Mouse (Mus musculus): ENCODE data around the gene Chrnd.
A peak's percentile ranks its signal among the peaks of the same experiment; 100 is the strongest.

The Chrnd gene

GRCm38 (mm10) chr1:87183998-87184750 is 6.2 kb upstream of the Chrnd start:
- no peak for DNase-seq (ENCODE audit: low read depth, low spot score)

GRCm38 (mm10) chr1:87184751-87185139 is 5.7 kb upstream of the Chrnd start:
- peak; percentile 76 for DNase-seq (ENCODE audit: low read depth, low spot score)

GRCm38 (mm10) chr1:87185526-87185925 is 4.9 kb upstream of the Chrnd start:
- no peak for DNase-seq (ENCODE audit: low read depth, low spot score)

GRCm38 (mm10) chr1:87186261-87187036 is 4.0 kb upstream of the Chrnd start:
- DNase-seq (ENCODE audit: low read depth, low spot score): no peak

- DNase-seq (ENCODE audit: low read depth, low spot score): peak; percentile 88
Measured at GRCm38 (mm10) chr1:87187037-87187355, 3.4 kb upstream of the Chrnd start.

GRCm38 (mm10) chr1:87197296-87197695 is 6.9 kb downstream of the Chrnd start:
- DNase-seq (ENCODE audit: low read depth, low spot score): no peak

GRCm38 (mm10) chr1:87198119-87199065 is 8.0 kb downstream of the Chrnd start:
- DNase-seq (ENCODE audit: low read depth, low spot score): no peak

GRCm38 (mm10) chr1:87200811-87201210 is 10.4 kb downstream of the Chrnd start:
- DNase-seq (ENCODE audit: low read depth, low spot score): no peak

GRCm38 (mm10) chr1:87201848-87202247 is 11.4 kb downstream of the Chrnd start:
- DNase-seq (ENCODE audit: low read depth, low spot score): no peak

- no peak for DNase-seq (ENCODE audit: low read depth, low spot score)
Measured at GRCm38 (mm10) chr1:87203779-87204178, 13.4 kb downstream of the Chrnd start.

- DNase-seq (ENCODE audit: low read depth, low spot score): no peak
Measured at GRCm38 (mm10) chr1:87204465-87204864, 14.1 kb downstream of the Chrnd start, which contains the start of gene Chrng. TSS of gene Chrng (plus strand) at chr1:87204657.

GRCm38 (mm10) chr1:87205038-87205437 is 14.6 kb downstream of the Chrnd start:
- no peak for DNase-seq (ENCODE audit: low read depth, low spot score)

GRCm38 (mm10) chr1:87205502-87205901 is 15.1 kb downstream of the Chrnd start:
- DNase-seq (ENCODE audit: low read depth, low spot score): peak; percentile 32

GRCm38 (mm10) chr1:87206339-87206738 is 15.9 kb downstream of the Chrnd start:
- no peak for DNase-seq (ENCODE audit: low read depth, low spot score)

GRCm38 (mm10) chr1:87211431-87211830 is 21.0 kb downstream of the Chrnd start:
- DNase-seq (ENCODE audit: low read depth, low spot score): no peak

- peak; percentile 95 for DNase-seq (ENCODE audit: low read depth, low spot score)
Measured at GRCm38 (mm10) chr1:87213735-87214704, 23.6 kb downstream of the Chrnd start, which contains the start of gene Eif4e2. TSS of gene Eif4e2 (plus strand) at chr1:87213914.

GRCm38 (mm10) chr1:87214748-87215147 is 24.3 kb downstream of the Chrnd start:
- DNase-seq (ENCODE audit: low read depth, low spot score): no peak

GRCm38 (mm10) chr1:87217938-87218337 is 27.5 kb downstream of the Chrnd start:
- DNase-seq (ENCODE audit: low read depth, low spot score): no peak

- no peak for DNase-seq (ENCODE audit: low read depth, low spot score)
Measured at GRCm38 (mm10) chr1:87225739-87226138, 35.3 kb downstream of the Chrnd start.

GRCm38 (mm10) chr1:87226409-87227159 is 36.2 kb downstream of the Chrnd start:
- no peak for DNase-seq (ENCODE audit: low read depth, low spot score)
